Mouse (Mus musculus): ENCODE measurements around the gene Serp2. TPM values are rescaled to one million over a fixed set of nuclear protein-coding genes. Genes with fewer than 3 reads are reported as not detected.

The Serp2 gene
- polyA plus RNA-seq, 1 experiment from 2014 or later: 142 TPM

Other genes with a start within 250 kb of the Serp2 start
- gene Tsc22d1, start 141.9 kb downstream of the Serp2 start, polyA plus RNA-seq (2015; fragmentation: Nextera tagmentation; extraction: Ambion mirVana): 792 and 821 TPM in 2 replicates

Data from neural tube, embryonic 13.5 days (tissue).